Mouse (Mus musculus) CD4-positive helper T cell, adult 2 months (primary cell): ENCODE measurements around the gene Vps53.
"Not testable (repeated sequence)": the region's sequence is repeated elsewhere in the genome, so short reads cannot be mapped to it uniquely, and the experiment has no call there.

Source experiments
- DNase-seq: peaks from one replicate; pipeline ENCODE4 v3.0.0-alpha.2; 2012; ENCODE audit warnings: low read depth, missing footprints, low spot score

Gene Vps53

GRCm38 (mm10) chr11:76179495-76180145 is at the start of gene Vps53, which contains the start of gene Fam57a:
TSS of gene Vps53 (minus strand) at chr11:76179647.
TSS of gene Fam57a (plus strand) at chr11:76179671.
- DNase-seq: peak; percentile 82

DNA sequence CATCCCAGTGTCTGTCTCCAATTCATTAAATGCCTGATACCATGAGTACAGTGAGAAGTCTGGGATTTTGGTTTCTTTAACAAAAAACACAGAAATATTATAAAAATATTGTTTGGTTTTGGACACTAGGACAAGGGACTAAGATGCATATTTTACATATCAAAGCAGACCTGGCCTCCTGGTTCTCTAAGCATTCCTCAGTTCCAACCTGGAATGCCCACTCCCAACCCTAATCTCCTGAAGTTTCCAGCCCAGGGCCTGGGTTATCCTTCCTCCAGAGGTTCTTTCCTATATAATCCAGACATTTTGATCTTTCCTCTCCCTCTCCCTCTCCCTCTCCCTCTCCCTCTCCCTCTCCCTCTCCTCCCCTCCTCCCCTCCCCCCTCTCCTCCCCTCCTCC is 45.6 kb upstream of the Vps53 start:
- no peak for DNase-seq

GRCm38 (mm10) chr11:76224631-76225030 is 45.2 kb upstream of the Vps53 start:
- DNase-seq: no peak

DNA sequence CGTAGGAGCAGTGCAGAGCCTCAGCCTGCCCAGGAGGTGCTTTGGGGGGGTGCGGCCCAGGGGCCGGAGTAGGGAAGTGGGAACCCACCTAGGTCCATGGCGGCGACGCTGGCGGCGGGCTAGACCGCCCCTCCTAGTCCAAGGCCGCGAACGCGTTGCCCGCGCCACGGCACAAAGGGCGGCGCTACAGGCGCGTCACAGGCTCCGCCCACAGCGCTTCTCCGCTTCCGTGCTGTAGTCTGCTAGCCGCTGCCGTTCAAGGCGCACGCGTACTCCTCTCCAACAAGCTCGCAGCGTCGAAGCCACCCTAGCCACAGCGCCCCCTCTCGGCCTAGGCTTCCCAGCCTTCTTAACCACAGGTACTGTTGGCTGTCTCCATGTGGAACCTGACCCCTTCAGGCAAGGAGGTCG is 37.9 kb upstream of the Vps53 start, which contains the start of the genes Dbil5 and Gemin4:
TSS of gene Dbil5 (plus strand) at position 219 of the 411 bp plus-strand sequence.
TSS of gene Gemin4 (minus strand) at position 275 of the 411 bp plus-strand sequence.
- DNase-seq: peak; percentile 98

DNA sequence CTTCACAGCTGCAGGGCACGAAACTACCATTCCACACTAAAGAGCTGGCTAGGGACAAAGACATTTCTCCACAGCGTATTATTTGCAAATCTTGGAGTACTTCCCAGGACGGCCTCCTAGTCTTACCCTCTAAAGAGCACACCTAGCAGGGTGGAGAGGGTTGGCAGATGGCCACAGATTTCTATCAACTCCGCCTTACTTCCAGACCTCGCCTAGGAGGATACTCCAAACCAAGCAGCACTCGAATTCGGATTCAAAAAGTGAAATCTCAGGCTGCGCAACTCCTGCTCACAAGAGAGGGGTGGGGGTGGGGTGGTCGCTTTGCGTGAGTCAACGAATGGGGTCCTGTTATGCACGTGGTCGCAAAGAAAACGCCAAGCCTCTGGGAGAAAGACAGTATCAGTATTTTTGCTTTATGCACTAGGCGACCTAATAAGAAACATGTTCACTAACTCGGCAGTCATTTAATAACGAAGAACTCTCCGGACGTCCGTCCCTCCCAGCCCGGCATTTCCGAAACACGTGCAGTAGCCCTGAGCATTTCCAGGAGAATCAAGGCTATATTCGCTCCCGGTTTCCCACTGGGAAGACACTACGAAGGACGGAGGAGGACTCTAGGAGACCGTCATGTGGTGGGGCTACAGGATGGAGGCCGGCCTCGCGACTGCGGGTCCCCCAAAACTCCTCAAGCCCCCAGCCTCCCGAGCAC is 37.4 kb upstream of the Vps53 start:
- peak; percentile 37 for DNase-seq

GRCm38 (mm10) chr11:76216049-76216540 is 36.6 kb upstream of the Vps53 start:
- DNase-seq: no peak

DNA sequence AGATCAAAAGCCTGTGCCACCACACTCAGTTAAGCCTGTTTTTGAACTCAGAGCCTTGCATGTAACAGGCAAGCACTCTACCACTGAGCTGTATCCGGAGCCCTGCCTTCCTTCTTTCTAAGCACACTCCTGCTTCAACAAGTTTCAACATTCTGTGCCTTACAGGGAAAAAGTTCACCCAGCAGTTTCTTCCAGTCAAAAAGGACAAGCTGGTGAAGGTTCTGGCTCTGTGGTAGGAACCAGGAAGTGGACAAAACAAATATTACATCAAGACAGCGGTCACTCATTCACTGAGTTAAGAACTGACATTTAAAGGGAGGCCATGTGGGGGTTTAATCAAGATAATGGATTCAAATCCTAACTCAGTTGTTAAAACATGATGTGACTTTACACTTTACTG is 35.6 kb upstream of the Vps53 start:
- peak; percentile 30 for DNase-seq

DNA sequence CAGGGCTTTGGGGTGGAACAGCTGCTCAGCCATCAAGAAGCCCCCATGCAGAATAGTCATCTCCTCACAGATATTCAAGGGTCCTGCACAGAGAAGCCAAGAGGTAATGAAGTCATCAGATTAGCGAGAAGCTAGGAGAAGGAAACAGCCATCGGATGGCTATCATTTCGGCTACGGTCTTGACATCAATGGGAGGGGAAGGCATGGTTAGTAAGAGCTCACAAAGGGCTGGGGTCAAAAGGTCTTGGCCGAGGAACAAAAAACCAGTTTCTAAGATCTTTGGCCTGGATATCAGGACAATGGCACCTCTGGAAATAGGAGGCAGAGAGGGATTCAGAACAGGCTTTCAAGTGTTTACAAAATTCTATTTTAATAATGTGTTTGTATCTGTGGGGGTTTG is 34.4 kb upstream of the Vps53 start:
- DNase-seq: no peak

DNA sequence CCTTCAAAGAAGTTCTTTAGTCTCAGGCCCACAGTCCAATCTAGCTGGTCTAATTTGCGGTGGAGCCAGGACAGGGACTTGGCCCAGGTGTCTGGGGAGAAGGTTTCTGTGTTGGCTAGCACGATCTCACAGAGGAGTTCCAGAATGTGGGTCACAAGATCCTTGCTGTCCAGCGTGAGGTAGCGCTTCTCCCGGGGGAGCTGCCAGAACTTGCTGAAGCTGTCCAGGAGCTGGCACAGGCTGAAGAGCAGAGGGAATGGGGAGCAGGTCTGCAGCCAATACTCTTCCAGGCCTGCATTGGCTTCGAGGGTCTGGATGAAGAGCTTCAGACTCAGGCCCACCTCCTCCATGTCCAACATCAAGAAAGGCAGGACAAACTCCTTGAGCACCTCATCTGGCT is 32.1 kb upstream of the Vps53 start:
- not testable (repeated sequence) for DNase-seq

DNA sequence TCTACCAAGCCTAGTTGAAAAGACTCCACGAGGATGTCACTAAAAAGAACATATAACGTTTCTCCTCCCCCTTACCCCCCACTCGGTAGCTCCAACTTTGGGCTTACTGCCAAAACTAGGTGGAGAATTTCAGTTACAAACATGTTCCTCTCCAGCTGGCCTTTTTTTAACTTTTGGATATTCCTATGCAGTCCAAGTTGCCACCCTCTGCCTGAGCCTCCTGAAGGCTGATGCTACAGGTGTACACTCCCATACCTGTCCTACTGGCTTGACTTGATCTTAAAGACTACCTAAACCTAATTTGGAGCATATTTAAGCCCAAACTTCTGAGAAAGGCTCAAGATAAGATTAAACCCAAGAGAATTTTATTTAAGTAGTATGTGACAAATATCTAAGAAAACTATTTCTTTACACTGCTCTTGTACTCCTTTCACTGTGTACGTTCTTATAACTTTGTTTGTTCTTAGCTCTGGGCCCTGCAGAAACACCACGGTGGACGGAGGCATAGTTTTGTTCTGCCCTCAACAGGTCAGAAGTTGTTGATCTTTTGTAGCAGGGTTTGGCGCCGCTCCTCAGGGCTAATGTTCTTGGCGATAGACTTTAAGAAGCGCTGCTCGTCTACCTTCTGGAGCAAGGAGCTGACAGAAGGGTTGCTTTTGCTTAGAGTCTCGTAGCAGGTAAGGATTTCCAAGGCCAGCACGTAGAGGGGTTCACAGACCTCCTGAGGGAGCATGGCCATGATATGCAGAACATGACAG is 31.0 kb upstream of the Vps53 start:
- DNase-seq: no peak

- no peak for DNase-seq
Measured at GRCm38 (mm10) chr11:76206793-76207192, 27.3 kb upstream of the Vps53 start.

DNA sequence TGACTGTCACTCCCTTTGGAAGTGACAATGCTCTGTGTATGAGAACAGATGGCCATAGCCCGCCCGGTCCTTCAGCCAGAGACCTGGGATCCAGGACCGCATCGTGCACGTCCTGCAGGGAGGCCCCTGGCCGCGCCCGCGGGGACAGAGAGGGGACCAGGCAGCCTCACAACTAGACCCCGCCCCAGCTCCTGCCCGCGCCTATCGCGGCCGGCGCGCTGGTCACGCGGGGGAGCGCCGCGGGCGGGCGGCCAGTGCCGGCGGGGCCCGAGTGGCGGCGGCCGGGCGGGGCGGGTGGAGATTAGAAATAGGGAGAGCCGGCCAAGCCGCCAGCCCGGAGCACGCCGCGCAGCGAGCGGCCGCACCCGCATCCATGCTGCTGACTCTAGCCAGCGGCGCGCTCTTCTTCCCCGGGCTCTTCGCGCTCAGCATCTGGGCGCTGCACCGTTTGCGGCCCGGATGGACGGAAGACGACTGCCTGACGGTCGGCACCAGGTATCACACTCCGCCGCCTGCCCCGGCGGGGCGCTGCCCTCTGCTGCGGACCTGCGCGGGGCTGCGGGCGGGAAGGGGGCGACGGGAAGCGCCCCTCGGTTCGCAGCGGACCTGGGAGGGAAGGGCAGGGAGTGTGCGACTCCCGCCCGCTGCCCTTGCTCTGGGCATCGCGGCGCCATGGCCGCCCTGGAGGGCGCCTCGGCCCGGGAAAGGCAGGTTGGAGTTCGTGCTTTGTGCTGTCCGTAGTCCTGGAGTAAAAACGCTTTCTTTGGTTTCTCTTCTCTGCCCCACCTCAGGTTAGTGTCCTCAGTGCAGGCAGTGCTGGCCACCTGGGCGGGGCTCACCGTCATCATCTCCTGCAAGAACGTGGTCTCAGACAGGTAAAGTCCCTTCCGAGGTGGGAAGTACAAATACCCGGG is 22.6 kb upstream of the Vps53 start:
- peak; percentile 58 for DNase-seq

DNA sequence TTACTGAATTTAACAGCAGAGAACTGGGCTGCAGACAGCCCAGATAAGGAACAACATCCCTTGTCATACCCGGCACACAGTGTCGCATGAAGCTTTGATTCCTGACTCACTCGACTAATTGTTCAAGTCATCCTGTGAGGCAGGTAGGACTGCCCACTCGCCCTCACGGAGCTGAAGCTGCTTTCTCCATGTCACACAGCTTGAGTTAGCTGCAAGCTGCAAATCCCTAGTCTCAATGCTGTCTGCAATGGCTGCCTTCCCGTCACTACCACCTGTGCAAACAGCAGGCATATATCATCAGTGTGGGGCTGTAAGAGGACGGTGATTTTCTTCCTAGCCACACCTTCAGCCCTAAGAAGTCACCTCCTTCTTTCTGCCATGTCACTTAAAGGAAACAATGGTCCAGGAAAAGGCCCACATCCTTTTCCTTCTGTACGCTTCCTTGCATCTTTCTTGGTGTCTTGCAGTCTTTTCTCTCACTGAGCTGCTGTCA is 17.6 kb upstream of the Vps53 start:
- DNase-seq: no peak

- no peak for DNase-seq
Measured at GRCm38 (mm10) chr11:76196275-76196976, 17.0 kb upstream of the Vps53 start.

GRCm38 (mm10) chr11:76186908-76187307 is 7.5 kb upstream of the Vps53 start:
- DNase-seq: no peak

DNA sequence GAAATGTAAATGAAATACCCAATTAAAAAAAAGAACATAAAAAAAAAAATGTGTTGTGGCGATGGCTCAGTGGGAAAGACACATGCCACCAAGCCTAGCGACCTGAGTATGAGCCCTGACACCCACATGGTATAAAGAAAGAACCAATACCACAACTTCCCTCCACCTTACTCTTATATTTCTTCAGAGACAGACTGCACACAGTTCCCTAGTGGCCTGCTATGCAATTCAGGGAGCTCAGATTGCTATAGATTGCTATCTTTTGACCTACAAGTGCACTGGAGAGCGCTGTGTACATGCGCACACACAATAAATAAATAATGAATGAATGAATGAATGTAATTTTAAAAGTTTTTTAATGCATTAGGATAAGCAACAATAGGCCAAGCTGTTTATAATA is 4.3 kb upstream of the Vps53 start:
- DNase-seq: no peak

DNA sequence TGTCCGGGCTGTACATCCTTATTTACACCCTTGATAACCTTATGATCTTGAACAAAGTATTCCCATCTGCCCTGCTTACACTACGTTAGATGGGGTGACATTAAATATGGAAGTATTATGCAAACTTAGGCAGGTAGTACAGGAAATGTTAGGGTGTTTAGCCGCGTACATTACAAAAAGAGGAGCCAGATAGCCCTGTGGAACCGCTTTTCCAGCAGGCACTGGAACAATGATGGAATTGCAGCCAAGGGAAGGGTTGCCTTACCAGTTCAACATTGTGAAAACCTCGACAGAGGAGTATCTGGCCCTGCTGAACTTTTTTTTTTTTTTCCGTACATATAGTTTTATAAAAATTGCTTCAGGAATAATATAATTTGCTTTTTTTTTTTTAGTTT is 696 bp upstream of the Vps53 start:
- DNase-seq: no peak

- DNase-seq: peak; percentile 28
Measured at GRCm38 (mm10) chr11:76178726-76179494, 537 bp downstream of the Vps53 start.

- DNase-seq: no peak
Measured at GRCm38 (mm10) chr11:76170207-76170606, 9.2 kb downstream of the Vps53 start.
